Mouse (Mus musculus): ENCODE results near the gene Ccr1l1. TPM values are rescaled to one million over a fixed set of nuclear protein-coding genes. Genes with fewer than 3 reads are reported as not detected.

Gene Ccr1l1
- polyA plus RNA-seq, 1 experiment from 2014 or later, result not detected

GRCm38 (mm10) chr9:123935776-123936175 is 42.4 kb downstream of the Ccr1l1 start:
- ChIA-PET POLR2A (no interaction called here), CTCF (interaction anchor here (1.5 kb wide), 1 partner anchor 327 kb away, joined by 3 read pairs; no protein-coding TSS in a partner anchor)
- H3K27me3 ChIP-seq, result peaks cover 2% of the 10 kb centered on the region
- TF ChIP-seq CTCF (IDR thresholded peaks at IDR 0.05), result no peak
- in situ Hi-C loops (cut with MboI; ENCODE audit: low pct_unique_long_range_greater_than_20kb), result no loop called here
- no peak for ATAC-seq
- no peak for DNase-seq (ENCODE audit: low read depth, low spot score)

- CTCF ChIA-PET, result no interaction called here
- no peak for ATAC-seq
- TF ChIP-seq CTCF (IDR thresholded peaks at IDR 0.05), result no peak
- POLR2A ChIA-PET, result no interaction called here
- H3K27me3 ChIP-seq, result peaks cover 2% of the 10 kb centered on the region
- in situ Hi-C loops (cut with MboI; ENCODE audit: low pct_unique_long_range_greater_than_20kb), result no loop called here
- DNase-seq (ENCODE audit: low read depth, low spot score), result no peak
Measured at GRCm38 (mm10) chr9:123935346-123935745, 42.9 kb downstream of the Ccr1l1 start.

DNA sequence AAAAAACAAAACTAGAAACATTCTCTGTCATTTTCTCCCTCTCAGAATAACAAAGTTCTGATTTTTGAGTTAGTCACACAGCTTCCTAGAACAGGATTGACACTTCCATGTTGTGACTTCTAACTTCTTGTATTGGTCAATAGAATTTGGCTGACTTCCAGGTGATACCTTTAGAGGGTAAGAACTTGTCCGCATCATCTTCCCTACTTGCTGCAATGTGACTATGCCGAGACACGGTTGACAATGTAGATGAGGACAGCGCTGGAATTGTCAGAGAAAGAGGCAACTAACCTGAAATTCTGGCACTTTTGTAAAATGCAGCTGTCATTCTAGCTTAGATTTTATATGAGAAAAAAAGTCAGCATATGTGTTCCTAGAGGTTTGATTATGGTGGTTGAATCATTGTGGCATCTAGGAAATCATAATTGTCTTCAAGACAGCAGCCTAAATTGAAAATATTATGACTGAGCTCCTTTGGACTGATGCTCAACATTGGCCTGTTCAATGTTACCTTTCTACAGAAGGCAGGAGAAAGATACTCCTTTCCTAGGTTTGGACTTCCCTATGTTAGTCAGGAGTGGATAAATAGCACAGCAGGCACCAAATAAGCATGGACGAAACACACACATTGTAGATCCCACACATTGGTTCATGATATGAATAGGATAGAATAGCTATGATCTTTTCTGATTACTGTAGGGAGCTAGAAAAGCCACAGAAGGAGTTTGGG is 44.3 kb downstream of the Ccr1l1 start:
- peaks cover under 1% of the 10 kb centered on the region for H3K27me3 ChIP-seq
- no peak for TF ChIP-seq CTCF (IDR thresholded peaks at IDR 0.05)
- CTCF ChIA-PET, result no interaction called here
- ATAC-seq (no peak), DNase-seq (ENCODE audit: low read depth, low spot score) (no peak)
- in situ Hi-C loops (cut with MboI; ENCODE audit: low pct_unique_long_range_greater_than_20kb), result no loop called here
- POLR2A ChIA-PET, result no interaction called here

DNA sequence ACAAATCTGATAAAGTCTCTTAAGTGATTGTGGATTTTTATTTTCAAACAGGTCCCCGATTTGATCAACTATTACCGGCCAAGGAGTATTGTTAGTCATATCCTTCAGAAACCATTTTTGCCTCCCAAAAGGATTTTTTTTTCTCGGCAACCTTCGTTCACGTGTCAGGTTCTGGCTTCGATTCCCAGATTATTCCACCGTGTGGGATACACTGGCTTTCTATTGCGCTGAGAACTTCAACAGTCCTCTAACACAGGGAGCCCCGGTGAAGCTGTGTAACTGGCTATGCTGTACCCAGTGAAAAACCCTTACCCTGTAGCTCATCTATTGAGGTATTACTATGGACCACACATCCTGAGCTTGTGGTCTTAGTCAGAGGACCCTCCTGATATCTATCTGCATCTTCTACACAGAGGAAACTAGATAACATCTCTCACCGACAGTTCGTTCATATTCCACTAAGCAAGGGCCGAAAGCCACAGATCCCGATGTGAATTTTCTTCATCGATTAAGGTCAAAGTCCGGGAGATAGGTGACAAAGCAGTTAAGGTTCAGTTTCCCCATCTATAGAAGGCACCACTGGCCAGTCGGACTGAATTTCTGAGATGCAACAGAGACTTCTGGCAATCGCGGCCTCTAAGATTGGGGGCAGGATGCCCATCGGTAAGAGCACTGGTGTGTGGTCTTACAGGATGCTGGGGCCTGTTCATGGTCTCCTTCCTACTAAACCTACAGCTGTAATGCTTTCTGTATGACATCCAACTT is 45.1 kb downstream of the Ccr1l1 start:
- ChIA-PET CTCF (no interaction called here), POLR2A (no interaction called here)
- H3K27me3 ChIP-seq, result no peaks in the 10 kb centered on the region
- DNase-seq (ENCODE audit: low read depth, low spot score) (no peak), ATAC-seq (no peak)
- in situ Hi-C loops (cut with MboI; ENCODE audit: low pct_unique_long_range_greater_than_20kb), result no loop called here
- no peak for TF ChIP-seq CTCF (IDR thresholded peaks at IDR 0.05)

DNA sequence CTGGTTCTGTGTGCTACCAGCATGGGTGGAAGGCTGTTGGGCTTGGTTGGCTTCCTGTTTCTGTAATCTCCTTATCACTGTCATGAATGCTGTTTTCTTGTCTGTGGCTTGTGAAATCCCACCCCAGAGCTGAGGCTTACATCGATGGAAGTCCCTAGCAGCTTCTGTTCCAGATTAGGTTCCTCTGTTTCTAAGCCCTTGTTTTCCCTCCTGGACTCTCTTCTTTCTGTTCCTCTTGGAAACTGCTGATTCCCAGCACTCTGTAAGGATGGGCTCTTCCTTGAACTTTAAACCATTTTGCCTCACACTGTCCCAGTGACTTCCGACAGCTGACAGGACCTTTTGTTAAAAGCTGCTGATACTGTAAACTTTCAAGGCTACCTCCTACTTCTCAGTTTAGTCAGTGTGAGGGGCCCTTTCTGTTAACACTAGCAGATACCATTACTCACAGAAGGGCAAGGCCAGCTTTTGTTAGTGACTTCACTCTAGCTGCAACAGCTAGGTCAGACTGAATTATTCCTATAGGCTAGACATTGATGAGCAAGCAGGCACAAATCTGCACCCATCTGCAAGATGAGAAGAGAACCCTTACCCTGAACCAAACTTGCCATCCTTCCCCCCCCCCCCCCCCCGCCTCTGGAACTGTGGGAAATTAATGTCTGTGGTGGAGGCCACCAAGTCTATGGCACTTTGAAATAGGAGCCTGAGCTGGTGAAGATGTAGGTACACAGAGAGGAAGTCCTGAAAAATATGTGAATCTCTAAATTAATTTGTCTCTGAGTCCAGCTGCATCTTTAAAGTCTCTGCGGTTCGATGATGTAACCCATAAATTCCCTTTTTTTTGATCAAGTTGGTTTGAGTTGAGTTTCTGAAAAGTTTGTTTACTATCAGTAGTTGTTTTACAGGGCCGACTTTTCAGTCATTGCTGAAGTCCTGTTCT is 46.2 kb downstream of the Ccr1l1 start:
- H3K27me3 ChIP-seq, result no peaks in the 10 kb centered on the region
- in situ Hi-C loops (cut with MboI; ENCODE audit: low pct_unique_long_range_greater_than_20kb), result no loop called here
- no peak for ATAC-seq
- no peak for DNase-seq (ENCODE audit: low read depth, low spot score)
- CTCF ChIA-PET, result no interaction called here
- POLR2A ChIA-PET, result no interaction called here
- TF ChIP-seq CTCF (IDR thresholded peaks at IDR 0.05), result no peak

DNA sequence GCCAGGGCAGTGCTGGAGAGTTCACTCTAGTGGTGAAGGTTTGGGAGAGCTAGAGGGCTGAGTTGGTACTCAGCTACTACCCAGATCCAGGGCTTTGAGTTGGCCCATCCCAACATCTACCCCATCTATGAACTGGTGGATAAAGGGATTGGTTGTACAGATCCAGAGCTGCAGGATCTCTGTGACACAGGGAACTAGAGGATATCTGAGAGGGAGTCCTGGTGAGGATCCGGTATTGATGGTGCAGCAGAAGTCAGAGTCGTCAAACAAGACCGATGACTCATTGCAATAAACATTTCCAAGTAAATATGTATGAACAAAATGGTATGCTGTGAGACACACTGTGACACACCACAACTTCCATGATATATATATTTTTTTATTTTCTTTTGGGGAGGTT is 47.3 kb downstream of the Ccr1l1 start:
- CTCF ChIA-PET, result no interaction called here
- no peak for TF ChIP-seq CTCF (IDR thresholded peaks at IDR 0.05)
- in situ Hi-C loops (cut with MboI; ENCODE audit: low pct_unique_long_range_greater_than_20kb), result no loop called here
- POLR2A ChIA-PET, result interaction anchor here (0.5 kb wide), 1 partner anchor 541 kb away, joined by 4 read pairs; no protein-coding TSS in a partner anchor
- no peak for ATAC-seq
- H3K27me3 ChIP-seq, result no peaks in the 10 kb centered on the region
- DNase-seq (ENCODE audit: low read depth, low spot score), result no peak

DNA sequence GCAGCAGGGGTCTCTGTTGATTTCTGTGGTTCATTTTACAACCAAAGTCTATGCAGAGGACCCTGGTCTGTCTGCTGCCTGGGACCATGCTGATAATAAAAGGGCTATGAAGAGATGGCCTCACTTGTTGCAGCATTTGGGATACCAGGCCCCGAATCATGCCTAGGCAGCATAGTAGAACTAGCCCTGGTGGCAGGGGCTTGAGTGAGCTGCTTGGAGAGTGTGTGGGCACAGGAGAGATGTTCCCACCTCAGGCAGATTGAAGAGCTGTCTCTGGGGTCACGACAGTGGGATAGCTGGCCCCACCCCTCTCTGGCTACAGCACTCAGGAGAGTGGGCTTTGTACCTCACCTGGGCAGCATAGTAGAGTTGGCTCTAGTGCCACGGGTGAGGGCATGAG is 47.7 kb downstream of the Ccr1l1 start:
- ATAC-seq (no peak), DNase-seq (ENCODE audit: low read depth, low spot score) (no peak)
- TF ChIP-seq CTCF (IDR thresholded peaks at IDR 0.05), result no peak
- no peaks in the 10 kb centered on the region for H3K27me3 ChIP-seq
- in situ Hi-C loops (cut with MboI; ENCODE audit: low pct_unique_long_range_greater_than_20kb), result no loop called here
- CTCF ChIA-PET, result no interaction called here
- POLR2A ChIA-PET, result interaction anchor here (0.5 kb wide), 1 partner anchor 541 kb away, joined by 4 read pairs; no protein-coding TSS in a partner anchor

- CTCF ChIA-PET, result no interaction called here
- ATAC-seq (no peak), DNase-seq (ENCODE audit: low read depth, low spot score) (no peak)
- in situ Hi-C loops (cut with MboI; ENCODE audit: low pct_unique_long_range_greater_than_20kb), result no loop called here
- H3K27me3 ChIP-seq, result no peaks in the 10 kb centered on the region
- no peak for TF ChIP-seq CTCF (IDR thresholded peaks at IDR 0.05)
- POLR2A ChIA-PET, result no interaction called here
Measured at GRCm38 (mm10) chr9:123929936-123930335, 48.3 kb downstream of the Ccr1l1 start.

GRCm38 (mm10) chr9:123928759-123929246 is 49.4 kb downstream of the Ccr1l1 start:
- no peak for DNase-seq (ENCODE audit: low read depth, low spot score)
- no peak for ATAC-seq
- no peak for TF ChIP-seq CTCF (IDR thresholded peaks at IDR 0.05)
- ChIA-PET CTCF (no interaction called here), POLR2A (no interaction called here)
- in situ Hi-C loops (cut with MboI; ENCODE audit: low pct_unique_long_range_greater_than_20kb), result no loop called here
- H3K27me3 ChIP-seq, result no peaks in the 10 kb centered on the region

GRCm38 (mm10) chr9:123928118-123928758 is 50.0 kb downstream of the Ccr1l1 start:
- DNase-seq (ENCODE audit: low read depth, low spot score) (no peak), ATAC-seq (no peak)
- TF ChIP-seq CTCF (IDR thresholded peaks at IDR 0.05), result no peak
- in situ Hi-C loops (cut with MboI; ENCODE audit: low pct_unique_long_range_greater_than_20kb), result no loop called here
- ChIA-PET POLR2A (no interaction called here), CTCF (no interaction called here)
- H3K27me3 ChIP-seq, result no peaks in the 10 kb centered on the region

Measured in Patski (cell line).